Mouse (Mus musculus): ENCODE results near the gene Rnf212. TPM values are rescaled to one million over a fixed set of nuclear protein-coding genes. Genes with fewer than 3 reads are reported as not detected.

The Rnf212 gene
- polyA plus RNA-seq, 1 experiment = 1.4 TPM

GRCm38 (mm10) chr5:108713691-108714090 lies 61.1 kb downstream of the Rnf212 start:
- Histone ChIP-seq H3K36me3 (ENCODE audit: control insufficient read depth, insufficient read depth, low read length) (no peaks in the 10 kb centered on the region), H3K27me3 (ENCODE audit: control insufficient read depth, insufficient read depth, low read length) (no peaks in the 10 kb centered on the region), H3K4me1 (ENCODE audit: control insufficient read depth, insufficient read depth, insufficient read length) (no peaks in the 10 kb centered on the region), H3K4me3 (ENCODE audit: extremely low read depth, insufficient read depth, insufficient read length) (no peak overlapping the region), H3K27ac (ENCODE audit: insufficient read depth, low read length) (no peak overlapping the region)
- no peak for DNase-seq (ENCODE audit: low read depth in 1 of 2, low spot score in 2 of 2)
- TF ChIP-seq POLR2A (IDR thresholded peaks at IDR 0.05; ENCODE audit: low read depth, low read length) (no peak), CTCF (IDR thresholded peaks at IDR 0.05; ENCODE audit: extremely low read depth, insufficient read depth, insufficient read length, insufficient replicate concordance) (no peak)

DNA sequence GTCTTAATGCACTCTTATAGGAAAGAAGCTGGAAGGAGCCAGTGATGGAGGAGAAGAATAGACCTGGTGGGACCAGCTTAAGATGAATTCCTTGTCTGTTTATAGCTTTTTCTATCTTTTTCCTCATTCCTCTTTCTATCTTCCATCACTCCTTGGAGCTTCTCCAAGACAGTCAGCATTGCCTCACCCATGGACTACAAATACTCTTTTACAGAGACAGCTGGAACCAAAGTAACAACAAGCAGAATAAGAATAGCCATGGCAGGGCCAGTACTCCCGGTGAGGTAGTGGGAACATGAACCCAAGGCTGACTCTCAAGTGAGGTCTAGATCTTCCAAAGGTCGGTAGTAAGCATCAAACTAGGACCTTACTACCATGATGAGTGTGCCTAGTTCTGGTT lies 61.7 kb downstream of the Rnf212 start:
- 91% methylated on average over 2 of the region's 2 CpGs for WGBS
- no peak overlapping the region for H3K27ac ChIP-seq (ENCODE audit: insufficient read depth, low read length)
- H3K27me3 ChIP-seq (ENCODE audit: control insufficient read depth, insufficient read depth, low read length) = no peaks in the 10 kb centered on the region
- H3K4me1 ChIP-seq (ENCODE audit: control insufficient read depth, insufficient read depth, insufficient read length) = no peaks in the 10 kb centered on the region
- TF ChIP-seq POLR2A (IDR thresholded peaks at IDR 0.05; ENCODE audit: low read depth, low read length) = no peak
- TF ChIP-seq CTCF (IDR thresholded peaks at IDR 0.05; ENCODE audit: extremely low read depth, insufficient read depth, insufficient read length, insufficient replicate concordance) = no peak
- H3K36me3 ChIP-seq (ENCODE audit: control insufficient read depth, insufficient read depth, low read length) = no peaks in the 10 kb centered on the region
- H3K4me3 ChIP-seq (ENCODE audit: extremely low read depth, insufficient read depth, insufficient read length) = no peak overlapping the region
- DNase-seq (ENCODE audit: low read depth in 1 of 2, low spot score in 2 of 2) = no peak

- DNase-seq (ENCODE audit: low read depth in 1 of 2, low spot score in 2 of 2) = no peak
- WGBS = 79% methylated on average over 6 of the region's 6 CpGs
- no peak overlapping the region for H3K4me3 ChIP-seq (ENCODE audit: extremely low read depth, insufficient read depth, insufficient read length)
- H3K27ac ChIP-seq (ENCODE audit: insufficient read depth, low read length) = no peak overlapping the region
- H3K4me1 ChIP-seq (ENCODE audit: control insufficient read depth, insufficient read depth, insufficient read length) = no peaks in the 10 kb centered on the region
- H3K36me3 ChIP-seq (ENCODE audit: control insufficient read depth, insufficient read depth, low read length) = no peaks in the 10 kb centered on the region
- H3K27me3 ChIP-seq (ENCODE audit: control insufficient read depth, insufficient read depth, low read length) = no peaks in the 10 kb centered on the region
- TF ChIP-seq CTCF (IDR thresholded peaks at IDR 0.05; ENCODE audit: extremely low read depth, insufficient read depth, insufficient read length, insufficient replicate concordance) (no peak), POLR2A (IDR thresholded peaks at IDR 0.05; ENCODE audit: low read depth, low read length) (no peak)
These were observed 62.8 kb downstream of the Rnf212 start for GRCm38 (mm10) chr5:108711968-108712367.

GRCm38 (mm10) chr5:108708981-108709731 lies 65.6 kb downstream of the Rnf212 start:
- Histone ChIP-seq H3K4me1 (ENCODE audit: control insufficient read depth, insufficient read depth, insufficient read length) (no peaks in the 10 kb centered on the region), H3K27me3 (ENCODE audit: control insufficient read depth, insufficient read depth, low read length) (no peaks in the 10 kb centered on the region), H3K27ac (ENCODE audit: insufficient read depth, low read length) (no peak overlapping the region), H3K36me3 (ENCODE audit: control insufficient read depth, insufficient read depth, low read length) (no peaks in the 10 kb centered on the region), H3K4me3 (ENCODE audit: extremely low read depth, insufficient read depth, insufficient read length) (no peak overlapping the region)
- no peak for DNase-seq (ENCODE audit: low read depth in 1 of 2, low spot score in 2 of 2)
- 75% methylated on average over 6 of the region's 6 CpGs for WGBS
- no peak for TF ChIP-seq CTCF (IDR thresholded peaks at IDR 0.05; ENCODE audit: extremely low read depth, insufficient read depth, insufficient read length, insufficient replicate concordance)
- TF ChIP-seq POLR2A (IDR thresholded peaks at IDR 0.05; ENCODE audit: low read depth, low read length) = no peak

GRCm38 (mm10) chr5:108708419-108708818 lies 66.4 kb downstream of the Rnf212 start:
- DNase-seq (ENCODE audit: low read depth in 1 of 2, low spot score in 2 of 2) = no peak
- 81% methylated on average over 1 of the region's 1 CpGs for WGBS
- Histone ChIP-seq H3K27ac (ENCODE audit: insufficient read depth, low read length) (no peak overlapping the region), H3K4me1 (ENCODE audit: control insufficient read depth, insufficient read depth, insufficient read length) (no peaks in the 10 kb centered on the region), H3K27me3 (ENCODE audit: control insufficient read depth, insufficient read depth, low read length) (no peaks in the 10 kb centered on the region), H3K4me3 (ENCODE audit: extremely low read depth, insufficient read depth, insufficient read length) (no peak overlapping the region), H3K36me3 (ENCODE audit: control insufficient read depth, insufficient read depth, low read length) (no peaks in the 10 kb centered on the region)
- no peak for TF ChIP-seq POLR2A (IDR thresholded peaks at IDR 0.05; ENCODE audit: low read depth, low read length)
- TF ChIP-seq CTCF (IDR thresholded peaks at IDR 0.05; ENCODE audit: extremely low read depth, insufficient read depth, insufficient read length, insufficient replicate concordance) = no peak

DNA sequence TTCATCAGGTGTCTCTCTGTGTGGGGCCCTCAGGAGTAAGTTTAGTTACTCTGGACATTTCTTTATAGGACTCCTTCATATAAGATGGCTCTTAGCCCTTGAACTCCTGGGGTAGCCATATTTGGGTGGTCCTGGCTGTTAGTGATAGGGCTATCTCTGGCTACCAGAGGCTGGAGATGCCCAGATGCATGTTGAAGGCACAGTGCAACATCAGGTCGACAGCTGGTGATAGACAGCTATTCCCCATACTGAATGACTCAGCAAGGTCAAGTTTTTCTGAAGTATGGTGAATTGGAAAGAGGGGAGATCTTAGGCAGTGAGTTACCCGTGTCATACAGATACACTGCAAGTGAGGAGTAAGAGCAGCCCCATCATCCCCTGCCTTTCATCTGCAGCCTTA lies 67.0 kb downstream of the Rnf212 start:
- Histone ChIP-seq H3K4me3 (ENCODE audit: extremely low read depth, insufficient read depth, insufficient read length) (no peak overlapping the region), H3K4me1 (ENCODE audit: control insufficient read depth, insufficient read depth, insufficient read length) (no peaks in the 10 kb centered on the region), H3K36me3 (ENCODE audit: control insufficient read depth, insufficient read depth, low read length) (no peaks in the 10 kb centered on the region), H3K27ac (ENCODE audit: insufficient read depth, low read length) (no peak overlapping the region), H3K27me3 (ENCODE audit: control insufficient read depth, insufficient read depth, low read length) (no peaks in the 10 kb centered on the region)
- no peak for DNase-seq (ENCODE audit: low read depth in 1 of 2, low spot score in 2 of 2)
- 56% methylated on average over 2 of the region's 2 CpGs for WGBS
- TF ChIP-seq POLR2A (IDR thresholded peaks at IDR 0.05; ENCODE audit: low read depth, low read length) = no peak
- no peak for TF ChIP-seq CTCF (IDR thresholded peaks at IDR 0.05; ENCODE audit: extremely low read depth, insufficient read depth, insufficient read length, insufficient replicate concordance)
